Mouse (Mus musculus) C2C12 (cell line): ENCODE results near the gene Tmem135.

Experiments
- CTCF ChIP-seq: IDR thresholded peaks from one replicate; pipeline ENCODE4 v1.5.1; 2011; ENCODE audit not compliant: control insufficient read depth, insufficient read depth, insufficient read length
- MAX ChIP-seq: IDR thresholded peaks from one replicate; pipeline ENCODE4 v1.6.1; 2011; ENCODE audit warnings: mild to moderate bottlenecking, control low read depth
- USF1 ChIP-seq: IDR thresholded peaks from one replicate; pipeline ENCODE4 v1.6.1; 2011; ENCODE audit warnings: low read depth, mild to moderate bottlenecking, control low read depth, moderate library complexity

GRCm38 (mm10) chr7:89423194-89423593 is 19.2 kb upstream of the Tmem135 start:
- TF ChIP-seq CTCF: no peak
- TF ChIP-seq MAX: no peak
- no peak for TF ChIP-seq USF1
